Mouse (Mus musculus): Measurements from ENCODE around the gene Ndfip2. TPM values are rescaled to one million over a fixed set of nuclear protein-coding genes. Genes with fewer than 3 reads are reported as not detected.

Gene Ndfip2
- polyA plus RNA-seq, 1 experiment: 26.9 TPM

- TF ChIP-seq POLR2AphosphoS2 (IDR thresholded peaks at IDR 0.05; ENCODE audit: insufficient read length, low read depth) (peak; percentile 8), MYOD1 (IDR thresholded peaks at IDR 0.05; ENCODE audit: control insufficient read depth in 1 of 3, insufficient read length in 2 of 3, low read depth in 2 of 3) (no peak), TCF12 (IDR thresholded peaks at IDR 0.05; ENCODE audit: insufficient read depth, poor library complexity, severe bottlenecking) (no peak), MAX (IDR thresholded peaks at IDR 0.05; ENCODE audit: low read depth) (no peak), MYOG (IDR thresholded peaks at IDR 0.05; ENCODE audit: control insufficient read depth in 1 of 3, insufficient read depth in 1 of 3, insufficient read length in 2 of 3, low read depth in 2 of 3) (no peak), USF1 (IDR thresholded peaks at IDR 0.05; ENCODE audit: low read depth) (no peak), E2F4 (IDR thresholded peaks at IDR 0.05; ENCODE audit: insufficient read depth) (no peak)
- H3K79me2 ChIP-seq (ENCODE audit: control insufficient read depth, insufficient read depth): no peaks in the 10 kb centered on the region
- H3ac ChIP-seq (ENCODE audit: control insufficient read depth, insufficient read length): no peak overlapping the region
- H3K4me3 ChIP-seq: no peak overlapping the region
- H3K4me2 ChIP-seq (ENCODE audit: low read depth): no peak overlapping the region
- H3K27me3 ChIP-seq (ENCODE audit: control insufficient read depth, insufficient read depth, insufficient read length): no peaks in the 10 kb centered on the region
- peaks cover 4% of the 10 kb centered on the region for H3K36me3 ChIP-seq (ENCODE audit: control insufficient read depth, insufficient read depth)
These were observed 54.6 kb downstream of the Ndfip2 start for GRCm38 (mm10) chr14:105312944-105313343.

GRCm38 (mm10) chr14:105313877-105314276 lies 55.5 kb downstream of the Ndfip2 start:
- Histone ChIP-seq H3K27me3 (ENCODE audit: control insufficient read depth, insufficient read depth, insufficient read length) (no peaks in the 10 kb centered on the region), H3K4me3 (no peak overlapping the region), H3K4me2 (ENCODE audit: low read depth) (no peak overlapping the region), H3K36me3 (ENCODE audit: control insufficient read depth, insufficient read depth) (peaks cover 4% of the 10 kb centered on the region), H3K79me2 (ENCODE audit: control insufficient read depth, insufficient read depth) (no peaks in the 10 kb centered on the region), H3ac (ENCODE audit: control insufficient read depth, insufficient read length) (no peak overlapping the region)
- TF ChIP-seq CEBPB (IDR thresholded peaks at IDR 0.05; ENCODE audit: insufficient read depth, poor library complexity, severe bottlenecking): no peak
- TF ChIP-seq MAX (IDR thresholded peaks at IDR 0.05; ENCODE audit: low read depth): no peak
- TF ChIP-seq REST (IDR thresholded peaks at IDR 0.05; ENCODE audit: insufficient read depth, insufficient read length): no peak
- TF ChIP-seq USF1 (IDR thresholded peaks at IDR 0.05; ENCODE audit: low read depth): no peak
- TF ChIP-seq SRF (IDR thresholded peaks at IDR 0.05; ENCODE audit: control insufficient read depth, insufficient read length, low read depth): no peak

GRCm38 (mm10) chr14:105321712-105322111 lies 63.3 kb downstream of the Ndfip2 start:
- Histone ChIP-seq H3ac (ENCODE audit: control insufficient read depth, insufficient read length) (no peak overlapping the region), H3K79me2 (ENCODE audit: control insufficient read depth, insufficient read depth) (no peaks in the 10 kb centered on the region), H3K4me3 (no peak overlapping the region), H3K4me2 (ENCODE audit: low read depth) (no peak overlapping the region), H3K27me3 (ENCODE audit: control insufficient read depth, insufficient read depth, insufficient read length) (no peaks in the 10 kb centered on the region), H3K36me3 (ENCODE audit: control insufficient read depth, insufficient read depth) (no peaks in the 10 kb centered on the region)
- TF ChIP-seq E2F4 (IDR thresholded peaks at IDR 0.05; ENCODE audit: insufficient read depth): no peak
- TF ChIP-seq POLR2A (IDR thresholded peaks at IDR 0.05; ENCODE audit: insufficient read length, low read depth): no peak
- no peak for TF ChIP-seq TCF12 (IDR thresholded peaks at IDR 0.05; ENCODE audit: insufficient read depth, poor library complexity, severe bottlenecking)
- TF ChIP-seq MYOG (IDR thresholded peaks at IDR 0.05; ENCODE audit: control insufficient read depth in 1 of 3, insufficient read depth in 1 of 3, insufficient read length in 2 of 3, low read depth in 2 of 3): no peak
- TF ChIP-seq TCF3 (IDR thresholded peaks at IDR 0.05; ENCODE audit: insufficient read length, low read depth): no peak

GRCm38 (mm10) chr14:105322829-105323228 lies 64.5 kb downstream of the Ndfip2 start:
- Histone ChIP-seq H3K36me3 (ENCODE audit: control insufficient read depth, insufficient read depth) (no peaks in the 10 kb centered on the region), H3K27me3 (ENCODE audit: control insufficient read depth, insufficient read depth, insufficient read length) (no peaks in the 10 kb centered on the region), H3K79me2 (ENCODE audit: control insufficient read depth, insufficient read depth) (no peaks in the 10 kb centered on the region), H3ac (ENCODE audit: control insufficient read depth, insufficient read length) (no peak overlapping the region), H3K4me3 (no peak overlapping the region), H3K4me2 (ENCODE audit: low read depth) (no peak overlapping the region)
- no peak for TF ChIP-seq MYOD1 (IDR thresholded peaks at IDR 0.05; ENCODE audit: control insufficient read depth in 1 of 3, insufficient read length in 2 of 3, low read depth in 2 of 3)
- no peak for TF ChIP-seq SRF (IDR thresholded peaks at IDR 0.05; ENCODE audit: control insufficient read depth, insufficient read length, low read depth)
- TF ChIP-seq POLR2AphosphoS2 (IDR thresholded peaks at IDR 0.05; ENCODE audit: insufficient read length, low read depth): no peak
- no peak for TF ChIP-seq POLR2A (IDR thresholded peaks at IDR 0.05; ENCODE audit: insufficient read length, low read depth)
- TF ChIP-seq MAX (IDR thresholded peaks at IDR 0.05; ENCODE audit: low read depth): no peak
- no peak for TF ChIP-seq REST (IDR thresholded peaks at IDR 0.05; ENCODE audit: insufficient read depth, insufficient read length)
- TF ChIP-seq TCF12 (IDR thresholded peaks at IDR 0.05; ENCODE audit: insufficient read depth, poor library complexity, severe bottlenecking): no peak
- no peak for TF ChIP-seq E2F4 (IDR thresholded peaks at IDR 0.05; ENCODE audit: insufficient read depth)
- no peak for TF ChIP-seq TCF3 (IDR thresholded peaks at IDR 0.05; ENCODE audit: insufficient read length, low read depth)
- no peak for TF ChIP-seq MYOG (IDR thresholded peaks at IDR 0.05; ENCODE audit: control insufficient read depth in 1 of 3, insufficient read depth in 1 of 3, insufficient read length in 2 of 3, low read depth in 2 of 3)
- no peak for TF ChIP-seq USF1 (IDR thresholded peaks at IDR 0.05; ENCODE audit: low read depth)
- no peak for TF ChIP-seq CEBPB (IDR thresholded peaks at IDR 0.05; ENCODE audit: insufficient read depth, poor library complexity, severe bottlenecking)

GRCm38 (mm10) chr14:105323448-105323847 lies 65.1 kb downstream of the Ndfip2 start:
- Histone ChIP-seq H3K79me2 (ENCODE audit: control insufficient read depth, insufficient read depth) (no peaks in the 10 kb centered on the region), H3K4me3 (no peak overlapping the region), H3K36me3 (ENCODE audit: control insufficient read depth, insufficient read depth) (no peaks in the 10 kb centered on the region), H3K4me2 (ENCODE audit: low read depth) (no peak overlapping the region), H3K27me3 (ENCODE audit: control insufficient read depth, insufficient read depth, insufficient read length) (no peaks in the 10 kb centered on the region), H3ac (ENCODE audit: control insufficient read depth, insufficient read length) (no peak overlapping the region)
- no peak for TF ChIP-seq TCF3 (IDR thresholded peaks at IDR 0.05; ENCODE audit: insufficient read length, low read depth)
- TF ChIP-seq SRF (IDR thresholded peaks at IDR 0.05; ENCODE audit: control insufficient read depth, insufficient read length, low read depth): no peak
- TF ChIP-seq E2F4 (IDR thresholded peaks at IDR 0.05; ENCODE audit: insufficient read depth): no peak
- TF ChIP-seq MYOD1 (IDR thresholded peaks at IDR 0.05; ENCODE audit: control insufficient read depth in 1 of 3, insufficient read length in 2 of 3, low read depth in 2 of 3): no peak
- no peak for TF ChIP-seq CEBPB (IDR thresholded peaks at IDR 0.05; ENCODE audit: insufficient read depth, poor library complexity, severe bottlenecking)
- TF ChIP-seq MYOG (IDR thresholded peaks at IDR 0.05; ENCODE audit: control insufficient read depth in 1 of 3, insufficient read depth in 1 of 3, insufficient read length in 2 of 3, low read depth in 2 of 3): no peak
- no peak for TF ChIP-seq POLR2AphosphoS2 (IDR thresholded peaks at IDR 0.05; ENCODE audit: insufficient read length, low read depth)
- TF ChIP-seq TCF12 (IDR thresholded peaks at IDR 0.05; ENCODE audit: insufficient read depth, poor library complexity, severe bottlenecking): no peak
- TF ChIP-seq MAX (IDR thresholded peaks at IDR 0.05; ENCODE audit: low read depth): no peak
- no peak for TF ChIP-seq POLR2A (IDR thresholded peaks at IDR 0.05; ENCODE audit: insufficient read length, low read depth)
- no peak for TF ChIP-seq REST (IDR thresholded peaks at IDR 0.05; ENCODE audit: insufficient read depth, insufficient read length)
- TF ChIP-seq USF1 (IDR thresholded peaks at IDR 0.05; ENCODE audit: low read depth): no peak

All from myocyte (in vitro differentiated cells).